ENCODE assay signal across 26 mouse cellular contexts in genomic region chr5:64825496-64825895, GRCm38 (mm10). TPM values are rescaled to one million over a fixed set of nuclear protein-coding genes. Genes with fewer than 3 reads are reported as not detected.
A peak's percentile ranks its signal among the peaks of the same experiment; 100 is the strongest.
DNase-seq lines count a peak whose midpoint lies in the region; ATAC-seq and TF ChIP-seq lines count a peak whose summit lies in the region.
"Had no signal": no experiment of that assay in that cellular context is flagged by ENCODE, and none has a peak within 500 bp of the region (broad histone marks: within the 10 kb centered on the region; RNA-seq: fewer than 3 reads in every experiment).

No protein-coding gene starts in this region.

- no peak for TF ChIP-seq RAD21 in MEL (IDR thresholded peaks at IDR 0.05; ENCODE audit: low read depth, low read length)

- H3K27ac ChIP-seq in intestine, embryonic 14.5 days (ENCODE audit: low read depth), result no peak overlapping the region
- no peak overlapping the region for H3K27ac ChIP-seq in intestine, postnatal 0 days (ENCODE audit: low read depth, low read length)
- no peak overlapping the region for H3K27ac ChIP-seq in MEL (ENCODE audit: control insufficient read depth, low read depth, low read length)
- H3K27ac ChIP-seq: embryonic facial prominence, embryonic 12.5 days; embryonic facial prominence, embryonic 15.5 days; gastrocnemius, adult 2 months; heart, embryonic 10.5 days; heart, embryonic 13.5 days; hindbrain, embryonic 14.5 days; hindbrain, postnatal 0 days had no signal

- no peaks in the 10 kb centered on the region for H3K27me3 ChIP-seq in intestine, embryonic 14.5 days (replicated peaks; ENCODE audit: control insufficient read depth, insufficient read depth, low read length)
- H3K27me3 ChIP-seq in intestine, postnatal 0 days (replicated peaks; ENCODE audit: control insufficient read depth, insufficient read depth, low read length), result no peaks in the 10 kb centered on the region
- H3K27me3 ChIP-seq in MEL (ENCODE audit: control insufficient read depth in 1 of 2, insufficient read depth in 2 of 2, low read length in 2 of 2), result no peaks in the 10 kb centered on the region
- H3K27me3 ChIP-seq: embryonic facial prominence, embryonic 12.5 days; embryonic facial prominence, embryonic 15.5 days; heart, embryonic 13.5 days had no signal

- no peak overlapping the region for H3K9ac ChIP-seq in intestine, embryonic 14.5 days (ENCODE audit: low read length)
- no peak overlapping the region for H3K9ac ChIP-seq in intestine, postnatal 0 days (ENCODE audit: low read depth, low read length)
- no peak overlapping the region for H3K9ac ChIP-seq in MEL (ENCODE audit: control insufficient read depth, low read depth, low read length, poor library complexity, severe bottlenecking)
- H3K9ac ChIP-seq: embryonic facial prominence, embryonic 12.5 days; embryonic facial prominence, embryonic 15.5 days; forebrain, postnatal 0 days; heart, embryonic 13.5 days; hindbrain, embryonic 14.5 days had no signal

- no peaks in the 10 kb centered on the region for H3K4me1 ChIP-seq in intestine, embryonic 14.5 days (replicated peaks; ENCODE audit: control insufficient read depth, insufficient read depth, low read length)
- no peaks in the 10 kb centered on the region for H3K4me1 ChIP-seq in intestine, postnatal 0 days (replicated peaks; ENCODE audit: control insufficient read depth, insufficient read depth, low read length)
- H3K4me1 ChIP-seq in MEL (ENCODE audit: control insufficient read depth in 1 of 2, insufficient read depth in 2 of 2, low read length in 2 of 2), result 0 out of 4 replicates have a peak, but pooled peaks cover 0 to 3% of the 10 kb centered on the region in 2 experiments
- H3K4me1 ChIP-seq: embryonic facial prominence, embryonic 12.5 days; embryonic facial prominence, embryonic 15.5 days; heart, embryonic 10.5 days; heart, embryonic 13.5 days had no signal

- no peaks in the 10 kb centered on the region for H3K79me2 ChIP-seq in MEL (ENCODE audit: control insufficient read depth, insufficient read depth, low read length, poor library complexity)

- TF ChIP-seq CTCF in intestine, postnatal 0 days (IDR thresholded peaks at IDR 0.05; ENCODE audit: low read depth), result no peak
- TF ChIP-seq CTCF in MEL (IDR thresholded peaks at IDR 0.05 in 2 of 3, conservative IDR thresholded peaks at IDR 0.05 in 1 of 3; ENCODE audit: control insufficient read depth in 1 of 3, insufficient read depth in 1 of 3, low read depth in 2 of 3, low read length in 3 of 3, poor library complexity in 1 of 3, severe bottlenecking in 1 of 3), result no peak

- 89% methylated on average over 7 of the region's 7 CpGs for WGBS in intestine, embryonic 14.5 days
- 84% methylated on average over 7 of the region's 7 CpGs for WGBS in intestine, postnatal 0 days

- ATAC-seq in intestine, embryonic 14.5 days (replicated peaks; ENCODE audit: low FRiP score, low TSS enrichment, low read depth), result no peak
- ATAC-seq in intestine, postnatal 0 days, result no peak
- ATAC-seq: CD4-positive, CD25-positive, alpha-beta regulatory T cell, adult 4 months; forebrain, embryonic 14.5 days; forebrain, postnatal 0 days; hindbrain, postnatal 0 days; inflammation-experienced regulatory T-cells, adult 6 months had no signal

- no peak for TF ChIP-seq EP300 in MEL (IDR thresholded peaks at IDR 0.05; ENCODE audit: low read depth in 1 of 2, low read length in 2 of 2)

- TF ChIP-seq POLR2A in MEL (IDR thresholded peaks at IDR 0.05; ENCODE audit: control insufficient read depth in 1 of 2, insufficient read depth in 1 of 2, low read depth in 1 of 2, low read length in 2 of 2, poor library complexity in 1 of 2), result no peak

- peak; percentile 24 for DNase-seq in intestine, embryonic 14.5 days (ENCODE audit: low spot score)
- DNase-seq in 3T3-L1 (ENCODE audit: low read depth, low spot score) (peak; percentile 64), MEL (ENCODE audit: low read depth, low spot score) (no peak)
- DNase-seq in c-Kit-positive CD71-positive TER-119-positive erythroid progenitor cells, embryonic 14.5 days (ENCODE audit: low spot score), result peak; percentile 16
- no peak for DNase-seq in kidney, postnatal 4 days
- no peak for DNase-seq in adrenal gland, adult 8-10 months
- DNase-seq: adrenal gland, adult 2 months; adrenal gland, postnatal 25 days; cerebellum, adult 11 months; cerebellum, adult 2 months; cerebellum, adult 9-11 months; cerebellum, postnatal 25 days; forebrain, postnatal 0 days; gastrocnemius, adult 2 months; gastrocnemius, postnatal 14 days; heart, adult 18-20 months had no signal

- peaks cover 100% of the 10 kb centered on the region for H3K36me3 ChIP-seq in intestine, embryonic 14.5 days (ENCODE audit: control insufficient read depth, insufficient read depth, low read length)
- H3K36me3 ChIP-seq in intestine, postnatal 0 days (ENCODE audit: control insufficient read depth, insufficient read depth), result peaks cover 92% of the 10 kb centered on the region
- peaks cover 0 to 14% of the 10 kb centered on the region in 2 experiments; a peak in 2 of 4 replicates for H3K36me3 ChIP-seq in MEL (ENCODE audit: control insufficient read depth in 1 of 2, insufficient read depth in 2 of 2, low read length in 2 of 2)

- no peak overlapping the region for H3K4me3 ChIP-seq in intestine, embryonic 14.5 days (ENCODE audit: low read depth, low read length)
- no peak overlapping the region for H3K4me3 ChIP-seq in intestine, postnatal 0 days (ENCODE audit: low read depth, low read length)
- no peak overlapping the region for H3K4me3 ChIP-seq in MEL (ENCODE audit: control insufficient read depth in 1 of 2, insufficient read depth in 1 of 2, low read depth in 2 of 2, low read length in 2 of 2)
- H3K4me3 ChIP-seq: embryonic facial prominence, embryonic 12.5 days; embryonic facial prominence, embryonic 15.5 days; gastrocnemius, adult 2 months; heart, embryonic 10.5 days; heart, embryonic 13.5 days had no signal

- no peak overlapping the region for H3K4me2 ChIP-seq in intestine, embryonic 14.5 days (ENCODE audit: low read length)
- no peak overlapping the region for H3K4me2 ChIP-seq in intestine, postnatal 0 days (replicated peaks; ENCODE audit: low read depth)
- H3K4me2 ChIP-seq: embryonic facial prominence, embryonic 12.5 days; embryonic facial prominence, embryonic 15.5 days; heart, embryonic 13.5 days; hindbrain, embryonic 14.5 days had no signal

- no peaks in the 10 kb centered on the region for H3K9me3 ChIP-seq in intestine, embryonic 14.5 days (ENCODE audit: control insufficient read depth, low read length)
- no peaks in the 10 kb centered on the region for H3K9me3 ChIP-seq in intestine, postnatal 0 days (ENCODE audit: control insufficient read depth)
- H3K9me3 ChIP-seq in MEL (replicated peaks; ENCODE audit: insufficient read depth, low read length), result no peaks in the 10 kb centered on the region
- H3K9me3 ChIP-seq: embryonic facial prominence, embryonic 12.5 days; embryonic facial prominence, embryonic 15.5 days; heart, embryonic 10.5 days; heart, embryonic 13.5 days had no signal

TF ChIP-seq in MEL, 35 proteins besides CTCF, POLR2A, EP300 and RAD21:
- TF ChIP-seq MAFK (IDR thresholded peaks at IDR 0.05; ENCODE audit: borderline replicate concordance, low read depth, low read length) (no peak), USF1 (IDR thresholded peaks at IDR 0.05; ENCODE audit: low read depth, low read length) (no peak), MAX (IDR thresholded peaks at IDR 0.05; ENCODE audit: low read length) (no peak), ZNF384 (IDR thresholded peaks at IDR 0.05; ENCODE audit: low read depth, low read length) (peak; percentile 50; the same call in 1 of the 2 replicates)

RNA-seq across cellular contexts. Expression of gene Klf3, which starts 22.3 kb away (rescaled TPM):
- 75.2 and 88.0 TPM in 2 replicates for polyA plus RNA-seq in intestine, embryonic 14.5 days (2014; fragmentation: Nextera tagmentation; extraction: Ambion mirVana)
- polyA plus RNA-seq in intestine, postnatal 0 days (2015; fragmentation: Nextera tagmentation; extraction: Ambion mirVana), result 76.9 and 79.3 TPM in 2 replicates
- total RNA-seq in MEL (2012; rRNA removed), result 7.1 and 8.4 TPM in 2 replicates
- 10 to 100 TPM; 39.7 to 72.2 TPM for polyA plus RNA-seq in MEL (2012; ENCODE audit: insufficient read depth in 1 of 2, insufficient read length in 2 of 2, low read depth in 1 of 2, low replicate concordance in 2 of 2, missing spikeins in 1 of 2)
- 10 to 100 TPM; 48.3 to 64.6 (median 53.4) TPM for total RNA-seq in adrenal gland, adult 8-10 months (2022)

Comparison
In these comparisons a context has a peak if more than half of its experiments do, and no peak if none do; other contexts are left out.
1. DNase-seq: peak in intestine, embryonic 14.5 days (single experiment), 3T3-L1 (single experiment) and c-Kit-positive CD71-positive TER-119-positive erythroid progenitor cells, embryonic 14.5 days (single experiment); none in MEL (single experiment), kidney, postnatal 4 days (0 of 2) and adrenal gland, adult 8-10 months (single experiment).